ENCODE assay signal across 8 mouse cellular contexts in genomic region chr7:16286026-16286961, GRCm38 (mm10). TPM values are rescaled to one million over a fixed set of nuclear protein-coding genes. Genes with fewer than 3 reads are reported as not detected.
A peak's percentile ranks its signal among the peaks of the same experiment; 100 is the strongest.
DNase-seq lines count a peak whose midpoint lies in the region; ATAC-seq and TF ChIP-seq lines count a peak whose summit lies in the region.

TSS of gene Ccdc9 (minus strand) at chr7:16286795.

- no peak for TF ChIP-seq EP300 in ES-Bruce4 (IDR thresholded peaks at IDR 0.05; ENCODE audit: insufficient read depth, low read depth, low read length)

- peak within 1 kb of the TSS; percentile 90 for H3K9ac ChIP-seq in ES-Bruce4 (ENCODE audit: low read depth, poor library complexity, severe bottlenecking)
- peak within 1 kb of the TSS; percentile 72 for H3K9ac ChIP-seq in forebrain, embryonic 14.5 days (ENCODE audit: low read length)
- H3K9ac ChIP-seq in neural tube, embryonic 15.5 days (replicated peaks) = peak within 1 kb of the TSS; percentile 58

- peaks cover 14% of the 10 kb centered on the region for H3K36me3 ChIP-seq in ES-Bruce4 (ENCODE audit: control insufficient read depth, insufficient read depth, low read length, poor library complexity, severe bottlenecking)
- peaks cover 29% of the 10 kb centered on the region for H3K36me3 ChIP-seq in forebrain, embryonic 14.5 days (ENCODE audit: control insufficient read depth, insufficient read depth, low read length)
- peaks cover 23% of the 10 kb centered on the region for H3K36me3 ChIP-seq in neural tube, embryonic 15.5 days

- ATAC-seq in cerebellum, adult (ENCODE audit: insufficient number of reproducible peaks, low FRiP score, low TSS enrichment) = peak; percentile 93
- ATAC-seq in forebrain, embryonic 14.5 days = peak; percentile 95
- ATAC-seq in neural tube, embryonic 15.5 days (ENCODE audit: low FRiP score) = peak; percentile 94

- H3K27ac ChIP-seq in ES-Bruce4 (ENCODE audit: insufficient read depth, low read length) = peak within 1 kb of the TSS; percentile 44
- peak within 1 kb of the TSS; percentile 94 for H3K27ac ChIP-seq in forebrain, embryonic 14.5 days (ENCODE audit: low read depth, low read length)
- peak within 1 kb of the TSS; percentile 97 for H3K27ac ChIP-seq in neural tube, embryonic 15.5 days (replicated peaks)

- H3K9me3 ChIP-seq in ES-Bruce4 (replicated peaks; ENCODE audit: control insufficient read depth, insufficient read depth, low read length, poor library complexity, severe bottlenecking) = no peaks in the 10 kb centered on the region
- H3K9me3 ChIP-seq in forebrain, embryonic 14.5 days (replicated peaks; ENCODE audit: control insufficient read depth, low read length) = no peaks in the 10 kb centered on the region
- H3K9me3 ChIP-seq in neural tube, embryonic 15.5 days (replicated peaks) = no peaks in the 10 kb centered on the region

- DNase-seq in forebrain, embryonic 14.5 days (ENCODE audit: low spot score) = peak; percentile 98
- DNase-seq in heart, postnatal 14 days = peak; percentile 99 to 100
- DNase-seq in layer of hippocampus, adult 11-12 months (ENCODE audit: low spot score) = peak; percentile 100
- DNase-seq in lung, adult 18-20 months = peak; percentile 100
- peak; percentile 100 for DNase-seq in testis, postnatal 14 days (ENCODE audit: low spot score)

- peak within 1 kb of the TSS; percentile 85 for H3K4me3 ChIP-seq in ES-Bruce4 (ENCODE audit: low read depth, low read length)
- H3K4me3 ChIP-seq in forebrain, embryonic 14.5 days (ENCODE audit: low read depth, low read length) = peak within 1 kb of the TSS; percentile 68
- peak within 1 kb of the TSS; percentile 66 for H3K4me3 ChIP-seq in neural tube, embryonic 15.5 days (replicated peaks)

- H3K4me2 ChIP-seq in forebrain, embryonic 14.5 days (ENCODE audit: low read length) = peak within 1 kb of the TSS; percentile 49
- peak within 1 kb of the TSS; percentile 62 for H3K4me2 ChIP-seq in neural tube, embryonic 15.5 days

- intact Hi-C loops in heart, postnatal 14 days (cut with DNase I) = no loop called here

- peaks cover 2% of the 10 kb centered on the region for H3K4me1 ChIP-seq in ES-Bruce4 (ENCODE audit: control insufficient read depth, insufficient read depth, low read length)
- peaks cover 4% of the 10 kb centered on the region; the same call in 1 of the 2 replicates for H3K4me1 ChIP-seq in forebrain, embryonic 14.5 days (ENCODE audit: control insufficient read depth, insufficient read depth, low read length)
- peaks cover 16% of the 10 kb centered on the region for H3K4me1 ChIP-seq in neural tube, embryonic 15.5 days

- no peaks in the 10 kb centered on the region for H3K27me3 ChIP-seq in ES-Bruce4 (ENCODE audit: control insufficient read depth, insufficient read depth, low read length, poor library complexity, severe bottlenecking)
- no peaks in the 10 kb centered on the region for H3K27me3 ChIP-seq in forebrain, embryonic 14.5 days (replicated peaks; ENCODE audit: control insufficient read depth, insufficient read depth, low read length)
- no peaks in the 10 kb centered on the region for H3K27me3 ChIP-seq in neural tube, embryonic 15.5 days (replicated peaks)

- no peak for TF ChIP-seq POLR2A in ES-Bruce4 (IDR thresholded peaks at IDR 0.05; ENCODE audit: insufficient read depth, low read length)

- TF ChIP-seq CTCF in ES-Bruce4 (IDR thresholded peaks at IDR 0.05; ENCODE audit: low read depth, low read length) = no peak

- WGBS in forebrain, embryonic 14.5 days = 1% methylated on average over 70 of the region's 70 CpGs
- 1% methylated on average over 70 of the region's 70 CpGs for WGBS in neural tube, embryonic 15.5 days

RNA-seq across cellular contexts. Expression of gene Ccdc9, which starts in this region (rescaled TPM):
- polyA plus RNA-seq in ES-Bruce4 (2011; ENCODE audit: insufficient read depth, insufficient read length, low read depth, missing spikeins) = 86.6 and 104 TPM in 2 replicates
- polyA plus RNA-seq in forebrain, embryonic 14.5 days (2014; fragmentation: Nextera tagmentation; extraction: Ambion mirVana) = 12.6 and 15.2 TPM in 2 replicates
- 10 to 100 TPM; 32.1 to 39.4 TPM for total RNA-seq in heart, postnatal 14 days (2021)
- polyA plus RNA-seq in neural tube, embryonic 15.5 days (2015; fragmentation: Nextera tagmentation; extraction: Ambion mirVana) = 23.3 and 24.5 TPM in 2 replicates

Comparison
In these comparisons a context has a peak if more than half of its experiments do, and no peak if none do; other contexts are left out.
1. Peak in every context shown above with its lines: DNase-seq, ATAC-seq, H3K4me3 ChIP-seq and H3K27ac ChIP-seq.
2. H3K27ac ChIP-seq: peak in every context shown above with its lines; median percentile 97 in neural tube, embryonic 15.5 days; 94 in forebrain, embryonic 14.5 days; 44 in ES-Bruce4.